Mouse (Mus musculus) liver (tissue): ENCODE measurements at regions not wholly inside any gene's neighbourhood (a gene's known extent, or its start where the extent isn't known, plus 50 kb on each side); places are given as distances from the start of the nearest gene placed in this dataset.

ENCODE experiments used
- DNase-seq: peaks from one replicate; pipeline ENCODE4 v3.0.0-alpha.2; 2020; ENCODE audit warnings: mixed read lengths

DNA sequence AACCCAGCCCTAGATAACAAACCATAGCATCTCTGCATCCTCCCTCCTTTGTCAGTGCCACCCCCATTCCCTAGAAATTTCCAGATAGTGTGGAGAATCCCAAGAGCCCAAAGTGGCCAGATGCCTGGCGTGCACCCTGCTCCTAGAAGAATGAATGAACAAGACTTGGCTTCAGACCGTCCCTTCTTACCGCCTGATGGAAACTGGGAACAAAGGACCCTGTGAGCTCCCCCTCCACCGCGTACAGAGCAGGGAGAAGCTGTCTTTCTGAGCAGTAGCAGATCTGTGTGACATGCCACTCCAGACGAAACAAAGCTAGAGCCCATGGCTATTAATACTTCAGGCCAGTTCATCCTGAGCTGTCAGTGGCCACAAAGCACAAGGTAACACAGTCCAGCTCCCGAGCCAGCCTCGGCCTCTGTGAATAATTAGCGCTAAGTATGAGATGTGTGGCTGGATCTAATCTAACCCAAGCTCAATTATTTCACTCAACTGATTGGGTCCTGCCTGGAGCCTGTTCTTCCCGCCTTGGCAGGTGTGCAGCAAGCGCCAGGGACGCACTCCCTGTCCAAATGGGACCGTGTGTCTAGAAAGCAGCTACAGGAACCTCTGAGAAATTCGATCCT lies 111.6 kb downstream of the Cxcl12 start:
- no peak for DNase-seq

DNA sequence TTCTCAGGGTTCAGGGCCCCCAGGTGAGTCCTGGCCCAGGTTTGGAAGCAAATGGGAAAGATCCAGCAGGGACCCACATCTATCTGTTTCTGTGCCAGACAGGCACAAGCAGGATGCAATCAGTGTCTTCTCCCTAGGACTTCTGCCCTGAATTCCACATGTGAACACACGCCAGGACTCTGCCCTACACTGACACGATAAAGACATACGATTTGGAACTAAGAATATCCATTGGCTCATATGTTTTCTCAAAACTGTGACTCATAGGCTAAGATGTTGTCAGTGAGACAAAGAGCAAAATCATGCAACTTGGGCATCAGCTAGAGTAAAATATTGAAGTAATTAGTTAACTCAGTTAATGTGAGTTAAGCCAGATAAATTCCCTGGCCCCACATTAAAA lies 112.6 kb downstream of the Cxcl12 start:
- no peak for DNase-seq

DNA sequence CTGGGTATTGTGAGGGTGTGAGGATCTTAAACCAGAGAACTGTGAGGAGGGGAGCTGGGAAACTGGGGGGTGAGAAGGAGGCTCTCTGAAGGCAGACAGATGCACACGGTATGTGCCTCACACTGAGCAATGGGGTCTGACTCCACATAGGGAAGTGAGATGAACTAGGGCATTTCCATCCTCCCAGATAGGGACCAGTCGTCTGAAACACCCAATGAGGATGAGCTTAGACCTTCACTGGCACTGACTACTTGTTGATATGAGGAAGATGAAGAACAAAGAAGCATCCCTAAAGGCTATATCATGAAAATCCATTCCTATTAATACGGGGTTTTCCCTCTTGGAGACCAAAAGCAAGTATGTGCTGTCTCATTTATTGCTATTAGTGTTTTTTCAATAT lies 115.3 kb downstream of the Cxcl12 start:
- DNase-seq, result no peak

DNA sequence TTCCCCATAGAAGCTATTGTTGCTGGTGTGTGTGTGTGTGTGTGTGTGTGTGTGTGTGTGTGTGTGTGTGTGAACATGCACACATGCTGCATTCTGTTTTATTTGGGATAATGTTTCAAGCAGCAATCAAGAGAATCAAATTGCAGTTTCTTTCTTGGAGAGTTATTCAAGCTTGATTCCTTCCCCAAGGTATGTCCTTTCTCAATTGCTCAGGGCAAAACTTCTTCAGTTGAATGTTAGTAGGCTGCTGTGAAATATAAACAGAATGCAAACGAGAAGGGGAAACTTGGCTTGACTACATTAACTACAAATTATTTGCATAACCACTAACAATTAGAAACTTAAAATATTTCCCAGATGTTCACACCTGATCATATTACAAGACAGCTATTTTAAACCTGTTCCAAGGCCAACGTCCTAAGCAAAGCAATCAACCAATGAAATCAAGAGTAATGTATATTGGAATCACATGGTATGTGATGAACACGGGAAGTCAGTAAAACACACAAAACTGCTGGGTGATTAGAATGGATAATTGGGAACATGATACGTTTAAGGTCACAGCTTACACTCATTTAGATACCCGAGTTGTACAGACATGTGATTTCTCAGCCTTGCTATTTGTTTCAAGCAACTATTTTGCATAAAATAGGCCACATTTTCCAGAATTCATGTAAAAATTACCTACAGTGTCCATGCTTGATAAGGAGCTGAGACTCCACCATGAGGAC lies 116.2 kb downstream of the Cxcl12 start:
- no peak for DNase-seq

DNA sequence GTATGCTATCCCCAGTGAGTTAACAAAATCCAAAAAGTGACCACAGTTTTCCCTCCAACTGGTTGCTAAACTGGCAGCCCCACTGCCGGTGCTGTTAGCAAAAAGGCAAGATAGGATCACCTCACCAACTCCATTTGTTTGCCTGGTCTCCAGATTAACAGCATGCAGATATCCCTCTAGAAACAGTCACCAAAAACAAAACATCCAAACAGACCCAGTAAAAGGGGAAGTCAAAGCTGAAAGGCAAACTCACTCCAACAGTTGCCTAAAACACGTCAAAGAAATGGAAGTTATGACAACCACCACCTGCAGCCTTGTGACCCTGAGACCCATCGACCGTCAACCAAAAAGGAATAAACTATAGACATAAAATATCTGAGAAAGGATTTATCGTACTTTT lies 119.1 kb downstream of the Cxcl12 start:
- no peak for DNase-seq

DNA sequence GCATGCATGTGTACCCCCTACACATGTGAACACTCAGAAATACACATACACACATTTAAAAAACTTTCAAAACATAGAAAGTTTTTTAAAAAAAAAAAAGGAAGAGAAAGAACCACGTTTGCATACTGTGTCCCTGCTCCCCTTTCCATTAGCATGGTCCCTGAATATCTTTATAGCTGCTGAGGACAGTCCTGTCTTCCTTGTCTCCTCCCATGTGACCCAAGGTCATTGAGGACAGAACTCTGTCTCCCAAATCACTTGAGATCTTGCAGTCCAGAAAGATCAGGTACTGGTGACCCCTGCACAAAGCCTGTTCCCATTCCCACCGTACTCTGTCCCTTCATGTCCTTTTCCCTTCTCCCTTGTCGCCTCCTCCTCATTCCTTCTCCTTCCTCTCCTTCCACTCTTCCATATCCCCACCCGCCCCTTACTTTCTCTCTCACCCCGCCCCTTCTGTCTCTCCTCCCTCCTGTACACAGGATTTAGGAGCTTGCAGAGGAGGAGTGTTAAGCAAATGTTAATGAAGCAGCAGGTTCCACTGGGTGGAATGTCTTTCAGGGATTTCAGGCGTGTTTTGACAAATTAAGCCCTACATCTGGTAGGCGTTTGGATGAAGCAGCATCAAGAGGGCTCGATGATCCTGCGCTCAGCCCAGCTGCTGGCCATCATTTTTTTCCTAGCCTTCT lies 125.6 kb downstream of the Cxcl12 start:
- DNase-seq, result no peak

DNA sequence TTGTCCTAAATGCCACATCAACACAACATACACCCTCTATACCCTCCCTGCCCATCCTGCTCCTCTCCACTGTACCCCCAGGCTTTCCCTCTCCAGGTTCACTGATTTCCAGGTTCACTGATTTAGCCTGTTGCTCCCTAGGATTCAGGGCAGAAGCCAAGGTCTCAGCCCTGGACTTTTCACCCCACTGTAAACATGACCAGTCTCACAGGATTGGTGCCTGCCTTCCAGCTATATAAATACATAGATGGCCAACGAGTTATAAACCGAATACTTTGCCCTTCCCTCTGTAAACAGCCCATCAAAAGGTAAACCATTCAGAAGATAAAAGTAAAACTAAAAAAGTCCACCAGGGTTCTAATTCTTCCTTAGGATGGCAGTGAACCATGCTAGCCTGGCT lies 129.6 kb downstream of the Cxcl12 start:
- DNase-seq, result no peak

DNA sequence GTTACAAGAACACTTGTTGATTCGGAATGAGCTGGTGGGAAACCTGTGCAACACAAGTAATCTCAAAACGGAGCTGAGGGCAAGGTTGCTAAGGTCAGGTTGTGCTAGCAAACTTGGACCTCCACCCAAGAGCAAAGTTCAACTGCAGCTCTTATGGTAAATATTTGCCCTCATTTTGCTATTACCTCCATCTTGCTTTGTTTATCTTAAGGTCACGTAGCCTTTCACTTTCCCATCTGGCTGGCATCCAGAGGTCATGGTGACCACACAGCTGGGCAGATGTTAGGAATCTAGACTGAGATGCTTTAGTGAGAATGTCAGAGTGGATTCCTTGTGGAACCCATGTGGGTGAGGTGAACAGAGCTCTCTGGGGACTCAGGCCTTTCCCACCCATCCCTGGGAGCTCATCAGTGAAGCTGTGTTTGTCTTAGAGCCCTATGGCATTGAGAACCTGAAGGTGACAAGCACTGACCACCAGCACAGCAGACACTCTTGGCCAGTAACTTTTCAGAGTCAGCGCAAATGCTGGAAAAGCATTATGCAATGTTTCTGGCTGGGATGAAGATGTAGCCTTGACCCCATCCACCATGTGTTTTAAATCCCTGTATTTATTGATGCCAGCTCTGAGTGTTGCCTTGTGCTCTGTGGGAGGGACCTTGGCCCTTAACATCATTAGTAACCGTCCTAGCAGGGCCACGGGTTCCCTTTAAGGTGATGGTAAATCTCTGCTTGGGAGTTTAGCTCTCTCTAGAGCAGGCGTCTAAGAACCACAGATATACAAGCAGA lies 131.4 kb downstream of the Cxcl12 start:
- peak; percentile 40 for DNase-seq

DNA sequence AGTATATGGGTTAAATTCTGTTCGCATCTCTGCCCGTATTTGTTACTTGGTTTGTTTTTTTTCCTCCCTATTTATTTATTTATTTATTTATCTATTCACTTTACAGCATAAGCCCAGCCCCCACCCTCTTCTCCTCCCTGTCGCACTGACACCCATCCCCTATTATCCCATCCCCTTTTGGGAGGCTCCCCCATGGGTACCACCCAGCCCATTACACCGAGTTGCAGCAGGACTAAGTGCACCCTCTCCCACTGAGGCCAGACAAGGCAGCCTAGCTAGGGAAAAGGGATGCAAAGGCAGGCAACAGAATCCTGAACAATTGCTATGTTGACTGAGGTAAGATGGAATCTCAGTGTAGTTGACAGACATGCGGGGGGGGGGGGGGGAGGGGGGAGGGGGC lies 135.0 kb downstream of the Cxcl12 start:
- no peak for DNase-seq

DNA sequence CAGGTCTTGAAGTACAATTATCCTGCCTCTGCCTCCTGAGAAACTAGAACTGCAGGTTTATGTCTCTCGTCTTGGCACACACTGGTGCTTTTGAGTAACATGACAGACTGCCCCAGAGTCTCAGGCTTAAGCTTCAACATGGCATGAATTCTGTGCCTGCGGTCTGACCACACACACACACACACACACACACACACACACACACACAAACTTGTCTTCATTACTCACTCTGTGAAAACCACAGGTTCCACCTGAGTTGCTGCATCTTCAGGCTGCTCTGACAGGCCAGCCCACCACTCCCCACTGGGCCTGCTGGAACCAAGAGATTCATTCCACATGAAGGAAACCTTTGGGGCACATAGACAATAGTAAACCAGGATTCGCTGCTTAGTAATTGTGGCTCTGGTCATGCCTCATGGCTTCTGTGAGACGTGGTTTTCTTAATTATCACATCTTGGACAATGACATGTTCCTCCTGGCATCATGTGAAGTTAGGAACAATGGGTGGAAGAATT lies 137.5 kb downstream of the Cxcl12 start:
- no peak for DNase-seq

DNA sequence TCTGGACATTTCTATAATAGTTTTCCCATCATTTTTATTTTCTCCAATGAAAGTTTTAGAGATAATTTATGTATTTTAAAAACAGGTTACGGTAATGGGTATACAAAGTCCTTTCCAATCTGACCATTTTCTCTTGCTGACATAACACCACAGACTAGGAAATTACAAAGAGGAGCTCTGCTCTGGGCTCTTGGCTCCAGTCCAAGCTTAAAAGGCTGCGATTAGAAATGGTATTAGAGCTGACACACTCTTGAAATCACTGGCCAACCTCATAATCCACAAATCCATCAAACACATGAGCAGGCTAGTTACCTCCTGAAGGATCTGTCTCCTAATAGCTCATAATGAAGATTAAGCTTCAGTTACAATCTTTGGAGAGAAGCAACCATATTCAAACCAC lies 140.3 kb downstream of the Cxcl12 start:
- no peak for DNase-seq

DNA sequence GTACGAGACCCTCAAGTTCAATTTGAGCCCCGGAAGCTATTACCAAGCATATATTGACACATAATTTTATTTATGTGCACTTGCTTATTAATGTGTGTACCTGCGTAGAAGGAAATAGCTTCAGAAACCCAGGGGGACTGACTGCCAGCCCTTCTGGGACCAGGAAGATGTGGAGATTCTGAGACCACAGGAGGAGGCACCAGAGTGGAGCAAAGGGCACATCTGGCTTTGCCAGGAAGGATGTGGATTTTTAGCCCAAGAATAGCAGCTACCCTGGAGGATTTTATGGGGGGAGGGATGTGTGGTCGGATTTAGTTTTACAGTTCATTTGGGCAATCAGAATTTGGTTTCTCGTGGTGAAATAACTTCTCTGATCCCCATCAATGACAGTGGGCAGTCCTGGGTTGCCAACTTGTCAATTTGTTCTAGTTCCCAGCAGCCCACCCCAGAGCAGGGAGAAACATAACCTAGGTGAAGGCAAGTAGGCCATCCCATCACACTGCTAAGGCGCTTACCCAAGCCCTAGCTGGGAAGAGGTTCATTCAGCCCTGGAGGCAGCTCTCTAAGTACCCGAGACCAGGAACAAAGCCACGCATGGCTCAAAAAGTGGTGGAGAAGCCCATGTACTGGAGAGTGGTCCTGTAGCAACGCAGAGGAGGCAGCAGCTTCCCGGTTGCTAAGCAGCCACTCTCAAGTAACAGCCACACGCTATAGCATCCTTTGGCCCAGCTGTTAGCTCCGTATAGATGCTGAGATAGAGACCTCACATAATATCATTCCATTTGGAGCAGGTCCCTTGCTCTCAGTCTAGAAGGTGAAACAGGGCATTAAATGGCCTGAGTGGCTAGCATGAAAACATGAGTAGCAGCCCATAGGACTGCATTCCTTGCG lies 144.8 kb downstream of the Cxcl12 start:
- DNase-seq, result no peak

DNA sequence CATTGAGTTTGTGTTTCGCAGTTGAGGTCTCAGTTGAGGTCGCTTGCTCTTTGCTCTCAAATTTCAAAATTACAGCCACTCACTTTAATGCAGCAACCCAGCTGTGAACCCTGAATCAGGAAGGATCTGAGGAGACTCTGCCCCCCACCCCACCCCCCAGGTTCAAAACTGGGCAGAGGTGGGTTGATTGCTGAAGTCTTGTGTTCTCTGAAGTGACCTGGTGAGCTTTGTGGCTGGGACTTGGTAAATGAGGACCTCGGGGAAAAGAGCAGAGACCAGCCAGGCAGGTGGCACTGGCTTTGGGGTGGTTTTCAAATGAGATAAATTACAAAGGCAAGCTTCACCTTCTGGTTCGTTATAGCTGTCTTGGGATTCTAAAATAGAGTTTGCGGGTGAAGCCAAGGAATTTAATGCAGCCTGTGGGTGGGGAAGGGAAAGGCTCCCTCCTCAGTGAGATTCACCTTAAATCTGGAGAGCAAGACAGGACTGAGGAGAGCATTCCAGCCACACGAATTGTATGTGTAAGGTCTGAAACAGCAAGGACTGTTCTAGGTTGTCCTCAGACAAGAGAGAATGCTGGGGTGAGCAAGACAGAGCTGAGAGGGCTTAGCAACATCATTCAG lies 145.7 kb downstream of the Cxcl12 start:
- no peak for DNase-seq

DNA sequence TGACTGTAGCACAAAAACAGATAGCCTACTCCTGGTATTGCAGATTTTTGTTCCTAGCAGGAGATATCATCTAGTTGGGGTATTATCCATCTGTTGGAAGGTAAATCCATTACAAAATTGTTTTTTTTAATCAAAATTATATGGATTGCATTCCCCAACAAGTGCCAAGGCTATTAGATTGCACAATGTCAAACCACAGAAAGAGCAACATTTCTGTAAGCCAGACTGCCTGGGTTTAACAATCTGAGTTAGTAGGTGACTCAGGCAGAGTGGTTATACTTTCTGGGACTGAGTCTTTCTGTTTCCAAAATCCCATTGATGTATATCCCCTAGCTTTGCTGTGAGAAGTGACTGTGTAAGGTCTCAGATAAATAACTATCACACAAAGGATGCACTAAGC lies 155.0 kb downstream of the Cxcl12 start:
- DNase-seq, result no peak

DNA sequence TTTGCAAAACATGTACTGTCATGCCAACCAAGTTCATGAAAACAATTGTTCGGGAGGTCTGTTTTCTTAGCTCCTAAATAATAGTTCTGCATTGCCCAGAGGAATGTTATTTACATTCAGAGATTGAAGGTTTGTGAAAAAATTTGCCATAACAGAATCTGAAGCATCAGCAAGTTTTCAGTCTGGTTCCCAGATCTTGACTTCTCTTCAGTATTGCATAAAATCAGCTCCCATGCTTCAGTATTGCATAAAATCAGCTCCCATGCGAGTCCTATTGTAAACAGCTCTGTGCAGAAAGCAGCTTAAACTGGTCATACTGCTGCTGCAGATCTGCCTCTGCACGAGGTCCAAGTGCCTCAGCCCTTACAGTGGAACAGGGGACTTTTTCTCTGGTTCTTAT lies 155.5 kb downstream of the Cxcl12 start:
- DNase-seq, result no peak

DNA sequence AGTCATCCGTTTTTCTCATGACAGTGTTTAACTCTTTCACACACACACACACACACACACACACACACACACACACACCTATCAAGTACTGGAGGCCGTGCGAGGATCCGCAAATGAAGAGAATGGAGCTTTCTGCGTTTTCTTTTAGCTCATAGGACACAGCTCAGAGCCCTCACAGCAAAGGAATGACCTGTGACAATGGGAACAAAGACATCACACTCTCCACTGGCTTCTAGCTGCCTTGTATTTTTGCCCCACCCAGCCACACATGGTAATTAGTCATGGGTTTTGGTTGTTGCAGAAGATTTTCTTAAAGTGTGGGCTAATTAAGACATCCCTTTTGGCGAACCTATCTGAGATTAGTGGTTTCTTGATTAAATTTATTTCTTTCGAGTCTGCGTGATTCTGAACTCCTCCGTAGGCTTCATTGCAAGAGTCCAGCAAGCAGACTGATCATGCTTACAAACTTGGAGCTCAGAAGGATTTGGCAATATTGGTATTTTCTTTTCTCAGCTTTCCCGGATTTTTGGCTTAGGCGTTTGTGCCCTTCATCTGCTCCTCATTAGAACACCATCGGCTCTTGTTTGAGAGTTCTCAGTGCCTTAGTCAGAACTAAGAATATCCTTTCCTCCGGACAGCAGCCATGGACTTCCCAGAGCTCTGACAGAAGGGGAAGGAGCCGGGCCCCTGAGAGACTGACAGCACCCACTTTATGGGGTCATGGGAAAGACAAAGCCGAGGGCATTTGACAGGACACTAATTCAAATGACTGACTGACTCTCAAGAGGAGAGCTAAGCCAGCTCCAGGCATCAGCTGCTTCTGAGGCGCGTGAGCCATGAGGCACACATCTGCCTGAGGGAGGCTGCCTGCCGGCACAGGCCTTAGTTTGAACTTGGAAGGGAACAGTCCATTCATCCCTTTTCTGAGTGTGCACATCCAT lies 158.8 kb downstream of the Cxcl12 start:
- DNase-seq, result no peak

DNA sequence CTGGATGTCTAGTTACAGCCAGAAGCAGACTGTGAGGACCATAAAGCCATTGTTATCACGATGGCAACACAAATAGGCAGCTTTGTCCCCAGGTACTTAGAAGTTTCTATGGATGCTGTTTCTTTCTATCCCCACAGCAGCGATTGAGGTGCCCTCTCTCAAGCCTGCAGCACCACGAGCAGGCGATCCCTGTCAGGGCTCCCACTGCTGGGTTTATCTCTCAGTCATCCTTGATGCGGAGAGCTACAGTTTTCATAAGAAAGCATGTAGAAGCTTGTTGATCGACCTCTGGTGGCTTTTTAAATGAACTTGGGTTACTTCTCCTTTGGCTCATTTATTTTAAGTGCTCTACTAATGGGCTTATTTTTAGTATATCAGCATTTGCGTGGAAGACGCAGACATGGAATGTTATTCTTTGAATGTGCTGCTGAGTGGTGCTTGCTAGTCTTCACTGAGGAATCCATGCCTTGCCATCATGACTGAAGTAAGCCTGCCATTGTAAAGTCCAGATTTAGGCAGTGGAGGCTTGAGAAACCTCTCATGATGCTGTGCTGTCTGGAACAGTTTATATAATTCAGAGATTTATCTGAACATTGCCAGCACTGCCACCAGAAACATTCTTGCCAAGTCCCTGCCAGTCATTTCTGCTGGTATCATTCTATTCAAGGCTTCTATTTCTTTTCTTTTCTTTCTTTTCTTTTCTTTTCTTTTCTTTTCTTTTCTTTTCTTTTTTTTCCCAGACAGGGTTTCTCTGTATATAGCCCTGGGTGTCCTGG lies 161.0 kb downstream of the Cxcl12 start:
- DNase-seq, result no peak

DNA sequence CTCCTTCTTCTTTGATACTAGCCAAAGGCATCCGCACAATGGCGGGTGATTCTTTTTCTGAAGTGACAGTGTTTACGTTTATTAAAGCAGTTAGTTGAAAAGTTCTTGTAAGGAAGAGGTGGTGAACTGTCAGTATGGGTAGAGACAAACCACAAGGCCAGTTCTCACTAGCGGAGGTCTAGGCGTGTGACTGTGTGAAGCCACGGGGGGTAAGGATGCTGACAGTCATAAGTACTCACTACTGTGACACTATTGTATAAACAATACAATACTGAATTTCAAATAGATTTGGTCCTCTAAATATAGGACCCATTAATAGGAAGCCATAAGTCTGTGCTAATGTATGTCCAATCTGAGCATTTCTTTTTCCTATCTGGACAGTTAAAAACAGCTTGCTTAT lies 161.9 kb downstream of the Cxcl12 start:
- no peak for DNase-seq

DNA sequence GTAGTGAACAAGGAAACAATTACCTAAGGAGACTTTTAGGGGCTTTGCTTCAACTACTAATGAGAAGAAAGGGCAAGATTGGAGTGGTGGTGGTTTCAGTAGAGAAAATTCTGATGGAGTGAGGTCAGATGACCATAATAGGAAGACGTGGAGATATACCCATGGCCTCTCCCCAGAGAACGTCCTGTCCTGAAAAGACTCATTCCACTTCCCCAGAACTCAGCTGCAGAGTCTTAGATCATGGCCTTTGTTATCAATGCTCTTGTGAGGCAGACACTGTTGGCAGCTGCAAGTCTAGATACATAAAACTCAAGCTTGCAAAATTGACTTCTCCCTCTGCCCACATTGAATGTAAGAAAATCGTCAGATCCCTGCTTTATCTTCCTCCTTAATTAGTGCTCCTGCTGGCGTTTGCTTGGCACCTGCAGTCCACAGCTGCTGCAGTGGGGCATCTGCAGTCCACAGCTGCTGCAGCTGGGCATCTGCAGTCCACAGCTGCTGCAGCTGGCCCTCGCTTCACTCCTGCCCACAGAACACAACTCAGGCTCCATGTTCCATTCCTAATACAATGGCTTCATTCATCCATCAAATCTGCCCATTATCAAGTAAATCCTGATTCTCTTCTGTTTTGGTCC lies 162.5 kb downstream of the Cxcl12 start:
- DNase-seq, result no peak
